Mouse (Mus musculus) midbrain, embryonic 11.5 days (tissue): ENCODE data around the gene Wnk3. TPM values are rescaled to one million over a fixed set of nuclear protein-coding genes. Genes with fewer than 3 reads are reported as not detected.

Source experiments
- ATAC-seq: fragments of 200-750 bp; cut with Nextera tagmentation; 2 replicates; pipeline ENCODE4 v1.8.0; 2017; ENCODE audit warnings: moderate TSS enrichment, moderate library complexity; ENCODE audit not compliant: low FRiP score
- DNase-seq: peaks from one replicate; pipeline ENCODE4 v3.0.0; 2015; ENCODE audit warnings: low spot score; ENCODE audit errors: missing footprints
- H3K27ac ChIP-seq: fragments of 300-500 bp; sonication (generic); 2 replicates; pipeline ENCODE4 v1.5.1; 2014; ENCODE audit warnings: low read depth, low read length
- H3K27me3 ChIP-seq: fragments of 300-500 bp; sonication (generic); 2 replicates; pipeline ENCODE4 v1.6.1; 2014; ENCODE audit warnings: mild to moderate bottlenecking, low read length, moderate library complexity, mixed read lengths; ENCODE audit not compliant: control insufficient read depth, insufficient read depth
- H3K36me3 ChIP-seq: fragments of 300-500 bp; sonication (generic); 2 replicates; pipeline ENCODE4 v1.6.1; 2014; ENCODE audit warnings: mild to moderate bottlenecking, low read length, moderate library complexity, mixed read lengths; ENCODE audit not compliant: control insufficient read depth, insufficient read depth
- H3K4me1 ChIP-seq: fragments of 300-500 bp; sonication (generic); 2 replicates; pipeline ENCODE4 v1.6.1; 2014; ENCODE audit warnings: low read length; ENCODE audit not compliant: control insufficient read depth, insufficient read depth
- H3K4me2 ChIP-seq: fragments of 300-500 bp; sonication (generic); 2 replicates; pipeline ENCODE4 v1.6.1; 2014; ENCODE audit warnings: mild to moderate bottlenecking, moderate library complexity
- H3K4me3 ChIP-seq: fragments of 300-500 bp; sonication (generic); 2 replicates; pipeline ENCODE4 v1.5.1; 2014; ENCODE audit warnings: low read depth, low read length
- H3K9ac ChIP-seq: fragments of 300-500 bp; sonication (generic); 2 replicates; pipeline ENCODE4 v1.6.1; 2014; ENCODE audit warnings: low read length
- H3K9me3 ChIP-seq: fragments of 300-500 bp; sonication (generic); 2 replicates; pipeline ENCODE4 v1.6.1; 2016; ENCODE audit warnings: low read length; ENCODE audit not compliant: control insufficient read depth
- WGBS: fragments of 180-500 bp; shearing (Covaris S2); extraction: QIAGEN DNeasy Blood & Tissue Kit; methylation state at CpG from one replicate; pipeline ENCODE4 v1.1.7; 2014; 5-methylcytosine and 5-hydroxymethylcytosine counted together
- polyA plus RNA-seq: library from polyadenylated mRNA; unstranded; fragments of >200 nt; fragmentation: Nextera tagmentation; extraction: Ambion mirVana; gene quantifications from 2 replicates; pipeline ENCODE4 v1.2.1, GENCODE M21; 2014

Gene Wnk3
- polyA plus RNA-seq, 1 experiment from 2014 or later = 12.6 TPM

GRCm38 (mm10) chrX:151343761-151344500, 146.1 kb downstream of the Wnk3 start, which contains the start of gene Fam120c:
Fam120c (plus strand) TSS chrX:151344175.
- H3K4me3 ChIP-seq = peak within 1 kb of the TSS; percentile 66
- peak within 1 kb of the TSS; percentile 65 for H3K4me2 ChIP-seq
- WGBS = 23% methylated on average over 46 of the region's 56 CpGs
- H3K9me3 ChIP-seq = no peaks in the 10 kb centered on the region
- peak; percentile 95 for ATAC-seq
- H3K4me1 ChIP-seq = peaks cover 5% of the 10 kb centered on the region
- H3K9ac ChIP-seq = peak within 1 kb of the TSS; percentile 70
- peak within 1 kb of the TSS; percentile 40 for H3K27ac ChIP-seq
- DNase-seq = peak; percentile 98
- no peaks in the 10 kb centered on the region for H3K36me3 ChIP-seq
- 0 out of 2 replicates have a peak, but pooled peaks cover 4% of the 10 kb centered on the region for H3K27me3 ChIP-seq

GRCm38 (mm10) chrX:151344501-151344984, 146.7 kb downstream of the Wnk3 start:
- peak; percentile 85 for DNase-seq

GRCm38 (mm10) chrX:151345333-151346125, 147.7 kb downstream of the Wnk3 start:
- Histone ChIP-seq H3K27ac (no peak overlapping the region), H3K9me3 (no peaks in the 10 kb centered on the region), H3K4me3 (peak overlapping the region; percentile 66), H3K9ac (no peak overlapping the region; the same call in 1 of the 2 replicates), H3K4me1 (peaks cover 5% of the 10 kb centered on the region), H3K4me2 (peak overlapping the region; percentile 65), H3K27me3 (0 out of 2 replicates have a peak, but pooled peaks cover 4% of the 10 kb centered on the region), H3K36me3 (no peaks in the 10 kb centered on the region)
- DNase-seq (peak; percentile 82), ATAC-seq (no peak)
- WGBS = 35% methylated on average over 11 of the region's 11 CpGs

More at GRCm38 (mm10) chrX:151344501-151344984, 146.7 kb downstream of the Wnk3 start:
- Histone ChIP-seq H3K4me2 (peak overlapping the region; percentile 65), H3K9ac (peak overlapping the region; percentile 70), H3K27ac (peak overlapping the region; percentile 40), H3K4me1 (peaks cover 5% of the 10 kb centered on the region), H3K36me3 (no peaks in the 10 kb centered on the region), H3K27me3 (0 out of 2 replicates have a peak, but pooled peaks cover 4% of the 10 kb centered on the region), H3K4me3 (peak overlapping the region; percentile 66), H3K9me3 (no peaks in the 10 kb centered on the region)
- peak; percentile 72 for ATAC-seq
- WGBS = 10% methylated on average over 30 of the region's 33 CpGs

- Histone ChIP-seq H3K4me2 (no peak overlapping the region), H3K27ac (no peak overlapping the region), H3K4me1 (peaks cover 5% of the 10 kb centered on the region), H3K9ac (no peak overlapping the region), H3K9me3 (no peaks in the 10 kb centered on the region), H3K27me3 (0 out of 2 replicates have a peak, but pooled peaks cover 2% of the 10 kb centered on the region), H3K36me3 (no peaks in the 10 kb centered on the region), H3K4me3 (no peak overlapping the region)
- DNase-seq (no peak), ATAC-seq (no peak)
Measured at GRCm38 (mm10) chrX:151347278-151347677, 149.4 kb downstream of the Wnk3 start.

- ATAC-seq (no peak), DNase-seq (no peak)
- Histone ChIP-seq H3K36me3 (no peaks in the 10 kb centered on the region), H3K27ac (no peak overlapping the region), H3K4me3 (no peak overlapping the region), H3K9ac (no peak overlapping the region), H3K4me2 (no peak overlapping the region), H3K9me3 (no peaks in the 10 kb centered on the region), H3K4me1 (peaks cover 5% of the 10 kb centered on the region), H3K27me3 (0 out of 2 replicates have a peak, but pooled peaks cover 2% of the 10 kb centered on the region)
- 89% methylated on average over 5 of the region's 5 CpGs for WGBS
Measured at GRCm38 (mm10) chrX:151349322-151349721, 151.4 kb downstream of the Wnk3 start.

Other genes with a start within 250 kb of the Wnk3 start
- 48.2 and 48.5 TPM in 2 replicates for gene Gnl3l, start 180.8 kb upstream of the Wnk3 start, polyA plus RNA-seq
- 7.6 and 8.6 TPM in 2 replicates for gene Fgd1, start 151.9 kb upstream of the Wnk3 start, polyA plus RNA-seq
- gene Tsr2, start 101.5 kb upstream of the Wnk3 start, polyA plus RNA-seq = 45.7 and 45.8 TPM in 2 replicates
- gene Fam120c, start 146.1 kb downstream of the Wnk3 start, polyA plus RNA-seq = 3.6 and 3.8 TPM in 2 replicates